Mouse (Mus musculus): ENCODE results near the gene Kcnq5. TPM values are rescaled to one million over a fixed set of nuclear protein-coding genes. Genes with fewer than 3 reads are reported as not detected.

Kcnq5 gene
- polyA plus RNA-seq, 1 experiment from 2014 or later: 1.3 TPM

DNA sequence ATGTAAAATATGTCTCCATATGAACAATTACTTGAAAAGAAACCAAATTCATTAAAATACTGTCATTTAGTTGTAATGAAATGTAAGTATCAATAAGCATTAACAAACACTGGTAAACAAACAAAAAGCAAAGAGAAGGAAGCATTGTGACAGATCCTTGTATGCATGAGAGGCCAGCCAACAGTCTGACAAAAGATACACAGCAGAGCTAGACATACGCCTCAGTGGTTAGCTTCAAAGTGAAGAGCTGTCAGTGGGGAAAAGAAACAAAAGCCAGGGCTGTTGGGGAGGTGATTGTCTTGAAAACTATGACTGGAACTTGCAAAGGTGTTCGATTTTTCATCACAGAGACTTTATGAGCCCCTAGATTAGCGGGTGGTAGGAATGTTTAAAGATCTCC is 78.0 kb downstream of the Kcnq5 start:
- H3K4me1 ChIP-seq (replicated peaks; ENCODE audit: control insufficient read depth, insufficient read depth, low read length): no peaks in the 10 kb centered on the region
- H3K36me3 ChIP-seq (ENCODE audit: control insufficient read depth, insufficient read depth, low read length): no peaks in the 10 kb centered on the region
- 44% methylated on average over 3 of the region's 3 CpGs for WGBS
- H3K4me2 ChIP-seq (replicated peaks; ENCODE audit: low read depth, low read length): no peak overlapping the region
- no peaks in the 10 kb centered on the region for H3K9me3 ChIP-seq (ENCODE audit: control insufficient read depth, low read length)
- DNase-seq (ENCODE audit: low spot score) (no peak), ATAC-seq (ENCODE audit: low FRiP score) (no peak)
- no peak overlapping the region for H3K27ac ChIP-seq (ENCODE audit: low read depth, low read length)
- H3K27me3 ChIP-seq (ENCODE audit: control insufficient read depth, insufficient read depth, low read length): no peaks in the 10 kb centered on the region
- no peak overlapping the region for H3K9ac ChIP-seq (ENCODE audit: low read depth, low read length)
- no peak overlapping the region for H3K4me3 ChIP-seq (ENCODE audit: low read depth, low read length)

DNA sequence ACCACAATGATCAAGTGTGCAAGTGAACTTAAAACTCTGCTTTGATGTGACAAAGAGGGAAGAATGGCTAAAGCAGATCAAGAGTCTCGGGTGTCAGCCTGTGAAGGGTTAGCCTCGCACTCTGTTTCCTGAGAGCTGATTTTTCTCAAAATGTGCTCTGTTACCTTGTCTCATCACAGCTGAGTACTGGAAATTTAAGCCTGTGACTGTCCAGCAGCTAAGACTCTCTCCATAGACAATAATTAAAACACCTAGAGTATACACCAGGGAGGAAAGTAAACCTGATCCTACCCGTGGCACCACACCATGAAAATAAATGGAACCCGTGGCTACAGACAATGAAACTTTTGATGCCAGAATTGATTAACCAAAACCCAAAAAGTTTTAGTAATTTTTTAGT is 90.9 kb downstream of the Kcnq5 start:
- Histone ChIP-seq H3K27ac (ENCODE audit: low read depth, low read length) (no peak overlapping the region), H3K4me3 (ENCODE audit: low read depth, low read length) (no peak overlapping the region), H3K9ac (ENCODE audit: low read depth, low read length) (no peak overlapping the region), H3K27me3 (ENCODE audit: control insufficient read depth, insufficient read depth, low read length) (no peaks in the 10 kb centered on the region), H3K9me3 (ENCODE audit: control insufficient read depth, low read length) (no peaks in the 10 kb centered on the region), H3K4me2 (replicated peaks; ENCODE audit: low read depth, low read length) (no peak overlapping the region), H3K4me1 (replicated peaks; ENCODE audit: control insufficient read depth, insufficient read depth, low read length) (no peaks in the 10 kb centered on the region), H3K36me3 (ENCODE audit: control insufficient read depth, insufficient read depth, low read length) (no peaks in the 10 kb centered on the region)
- DNase-seq (ENCODE audit: low spot score) (no peak), ATAC-seq (ENCODE audit: low FRiP score) (no peak)
- 51% methylated on average over 4 of the region's 4 CpGs for WGBS

DNA sequence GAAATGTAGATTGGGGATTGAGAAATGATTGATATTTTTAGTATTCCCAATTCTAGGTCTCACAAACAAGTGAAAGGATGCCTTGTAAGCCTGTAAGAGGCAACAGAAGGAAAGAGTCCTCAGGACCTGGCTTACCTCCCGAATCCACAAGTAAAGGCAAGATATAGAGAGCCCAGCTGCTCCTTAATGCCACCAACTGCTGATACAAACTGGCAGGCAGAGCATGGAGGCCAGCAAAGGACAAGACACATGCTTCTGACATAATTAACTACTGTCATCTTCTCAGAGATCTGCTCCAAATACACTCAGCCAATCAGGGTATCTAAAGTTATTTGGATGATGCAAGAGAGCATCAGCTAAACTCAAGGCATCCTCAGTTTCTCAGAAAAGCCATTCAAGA is 93.3 kb downstream of the Kcnq5 start:
- no peaks in the 10 kb centered on the region for H3K9me3 ChIP-seq (ENCODE audit: control insufficient read depth, low read length)
- no peaks in the 10 kb centered on the region for H3K36me3 ChIP-seq (ENCODE audit: control insufficient read depth, insufficient read depth, low read length)
- no peak overlapping the region for H3K4me2 ChIP-seq (replicated peaks; ENCODE audit: low read depth, low read length)
- H3K4me1 ChIP-seq (replicated peaks; ENCODE audit: control insufficient read depth, insufficient read depth, low read length): no peaks in the 10 kb centered on the region
- 82% methylated on average over 1 of the region's 1 CpGs for WGBS
- H3K9ac ChIP-seq (ENCODE audit: low read depth, low read length): no peak overlapping the region
- no peak overlapping the region for H3K27ac ChIP-seq (ENCODE audit: low read depth, low read length)
- no peak for DNase-seq (ENCODE audit: low spot score)
- no peaks in the 10 kb centered on the region for H3K27me3 ChIP-seq (ENCODE audit: control insufficient read depth, insufficient read depth, low read length)
- no peak for ATAC-seq (ENCODE audit: low FRiP score)
- H3K4me3 ChIP-seq (ENCODE audit: low read depth, low read length): no peak overlapping the region

DNA sequence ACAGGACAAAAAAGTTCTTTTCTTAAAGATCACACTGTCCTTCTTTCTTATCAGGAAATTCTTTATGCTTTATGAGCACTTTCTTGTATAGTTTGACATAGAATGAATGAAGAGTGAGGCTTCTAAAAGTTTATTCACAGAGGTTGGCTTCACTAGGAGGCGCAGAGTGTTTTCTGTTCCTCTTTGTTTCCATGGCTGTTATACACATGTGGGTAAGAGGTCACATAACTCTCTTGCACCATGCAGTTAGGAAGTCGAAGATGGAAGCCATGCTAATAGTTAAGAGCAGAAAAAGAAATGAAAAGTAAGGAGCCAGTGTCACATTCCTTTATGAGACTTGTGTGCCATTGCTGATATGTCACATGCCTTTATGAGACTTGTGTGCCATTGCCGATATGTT is 105.3 kb downstream of the Kcnq5 start:
- WGBS: 50% methylated on average over 3 of the region's 3 CpGs
- Histone ChIP-seq H3K27me3 (ENCODE audit: control insufficient read depth, insufficient read depth, low read length) (no peaks in the 10 kb centered on the region), H3K9me3 (ENCODE audit: control insufficient read depth, low read length) (no peaks in the 10 kb centered on the region), H3K27ac (ENCODE audit: low read depth, low read length) (no peak overlapping the region), H3K9ac (ENCODE audit: low read depth, low read length) (no peak overlapping the region), H3K4me1 (replicated peaks; ENCODE audit: control insufficient read depth, insufficient read depth, low read length) (no peaks in the 10 kb centered on the region), H3K36me3 (ENCODE audit: control insufficient read depth, insufficient read depth, low read length) (no peaks in the 10 kb centered on the region), H3K4me3 (ENCODE audit: low read depth, low read length) (no peak overlapping the region), H3K4me2 (replicated peaks; ENCODE audit: low read depth, low read length) (no peak overlapping the region)
- ATAC-seq (ENCODE audit: low FRiP score) (no peak), DNase-seq (ENCODE audit: low spot score) (no peak)

DNA sequence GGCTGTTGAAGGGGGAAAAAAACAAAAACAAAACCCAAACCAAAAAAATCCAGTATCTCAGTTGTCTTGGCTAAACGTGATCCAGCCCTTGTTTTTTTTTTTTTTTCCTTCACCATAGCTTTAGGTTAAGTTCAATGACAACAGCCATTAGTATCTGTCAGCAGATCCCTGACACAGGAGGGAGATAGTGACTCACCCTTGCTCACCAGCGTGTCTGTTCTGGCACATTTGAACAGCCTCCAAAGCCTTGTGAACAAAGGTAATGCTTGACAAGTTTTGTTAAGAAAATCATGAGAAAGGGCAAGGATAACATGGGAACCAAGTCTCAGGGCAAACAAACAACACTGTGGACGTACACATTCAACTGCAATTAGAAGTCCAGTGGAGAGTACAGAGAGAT is 123.2 kb downstream of the Kcnq5 start:
- no peak overlapping the region for H3K27ac ChIP-seq (ENCODE audit: low read depth, low read length)
- WGBS: 36% methylated on average over 3 of the region's 3 CpGs
- no peaks in the 10 kb centered on the region for H3K36me3 ChIP-seq (ENCODE audit: control insufficient read depth, insufficient read depth, low read length)
- DNase-seq (ENCODE audit: low spot score) (no peak), ATAC-seq (ENCODE audit: low FRiP score) (no peak)
- H3K9me3 ChIP-seq (ENCODE audit: control insufficient read depth, low read length): no peaks in the 10 kb centered on the region
- H3K9ac ChIP-seq (ENCODE audit: low read depth, low read length): no peak overlapping the region
- no peak overlapping the region for H3K4me3 ChIP-seq (ENCODE audit: low read depth, low read length)
- no peaks in the 10 kb centered on the region for H3K27me3 ChIP-seq (ENCODE audit: control insufficient read depth, insufficient read depth, low read length)
- H3K4me1 ChIP-seq (replicated peaks; ENCODE audit: control insufficient read depth, insufficient read depth, low read length): no peaks in the 10 kb centered on the region
- H3K4me2 ChIP-seq (replicated peaks; ENCODE audit: low read depth, low read length): no peak overlapping the region

DNA sequence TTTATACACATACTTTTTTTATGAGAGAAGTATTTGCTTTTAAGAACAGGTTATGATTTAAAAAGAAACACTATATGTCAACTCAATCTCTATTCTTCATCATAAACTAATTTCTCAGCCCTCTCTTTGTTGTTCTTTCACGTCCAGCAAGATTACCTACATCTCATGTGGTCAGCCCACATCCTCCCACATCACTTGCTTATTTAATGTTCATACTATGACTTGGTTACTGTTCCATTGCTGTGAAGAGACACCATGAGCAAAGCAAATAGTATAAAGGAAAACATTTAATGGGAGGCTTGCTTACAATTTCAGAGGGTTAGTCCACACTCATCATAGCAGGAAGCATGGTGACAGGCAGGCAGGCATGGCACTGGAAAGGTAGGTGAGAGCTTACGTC is 124.4 kb downstream of the Kcnq5 start:
- Histone ChIP-seq H3K27me3 (ENCODE audit: control insufficient read depth, insufficient read depth, low read length) (no peaks in the 10 kb centered on the region), H3K9me3 (ENCODE audit: control insufficient read depth, low read length) (no peaks in the 10 kb centered on the region), H3K9ac (ENCODE audit: low read depth, low read length) (no peak overlapping the region), H3K27ac (ENCODE audit: low read depth, low read length) (no peak overlapping the region), H3K4me3 (ENCODE audit: low read depth, low read length) (no peak overlapping the region), H3K4me1 (replicated peaks; ENCODE audit: control insufficient read depth, insufficient read depth, low read length) (no peaks in the 10 kb centered on the region), H3K36me3 (ENCODE audit: control insufficient read depth, insufficient read depth, low read length) (no peaks in the 10 kb centered on the region), H3K4me2 (replicated peaks; ENCODE audit: low read depth, low read length) (no peak overlapping the region)
- no peak for ATAC-seq (ENCODE audit: low FRiP score)
- DNase-seq (ENCODE audit: low spot score): no peak
- WGBS: 82% methylated on average over 2 of the region's 2 CpGs

DNA sequence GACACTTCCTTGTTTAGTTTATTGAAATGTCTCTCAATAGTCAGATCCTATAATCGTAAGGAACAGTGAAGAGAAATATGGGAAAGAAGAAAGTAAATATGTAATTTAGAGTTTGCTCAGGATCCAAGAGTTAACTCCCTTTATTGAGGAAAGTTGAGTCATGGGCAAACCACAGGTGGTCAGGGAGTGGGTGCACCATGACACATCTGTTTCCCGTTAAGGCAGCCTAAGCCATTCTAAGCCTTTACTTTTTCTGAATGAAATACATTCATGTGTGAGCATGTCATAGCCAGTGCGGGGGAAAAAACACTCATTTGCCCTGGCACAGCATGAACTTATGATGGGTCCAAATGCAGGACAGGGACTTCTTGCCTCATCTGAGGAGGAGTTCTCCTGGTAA is 125.4 kb downstream of the Kcnq5 start:
- Histone ChIP-seq H3K4me2 (replicated peaks; ENCODE audit: low read depth, low read length) (no peak overlapping the region), H3K9me3 (ENCODE audit: control insufficient read depth, low read length) (no peaks in the 10 kb centered on the region), H3K27ac (ENCODE audit: low read depth, low read length) (no peak overlapping the region), H3K36me3 (ENCODE audit: control insufficient read depth, insufficient read depth, low read length) (no peaks in the 10 kb centered on the region), H3K9ac (ENCODE audit: low read depth, low read length) (no peak overlapping the region), H3K27me3 (ENCODE audit: control insufficient read depth, insufficient read depth, low read length) (no peaks in the 10 kb centered on the region), H3K4me3 (ENCODE audit: low read depth, low read length) (no peak overlapping the region), H3K4me1 (replicated peaks; ENCODE audit: control insufficient read depth, insufficient read depth, low read length) (no peaks in the 10 kb centered on the region)
- WGBS: 75% methylated on average over 3 of the region's 3 CpGs
- DNase-seq (ENCODE audit: low spot score): no peak
- no peak for ATAC-seq (ENCODE audit: low FRiP score)

DNA sequence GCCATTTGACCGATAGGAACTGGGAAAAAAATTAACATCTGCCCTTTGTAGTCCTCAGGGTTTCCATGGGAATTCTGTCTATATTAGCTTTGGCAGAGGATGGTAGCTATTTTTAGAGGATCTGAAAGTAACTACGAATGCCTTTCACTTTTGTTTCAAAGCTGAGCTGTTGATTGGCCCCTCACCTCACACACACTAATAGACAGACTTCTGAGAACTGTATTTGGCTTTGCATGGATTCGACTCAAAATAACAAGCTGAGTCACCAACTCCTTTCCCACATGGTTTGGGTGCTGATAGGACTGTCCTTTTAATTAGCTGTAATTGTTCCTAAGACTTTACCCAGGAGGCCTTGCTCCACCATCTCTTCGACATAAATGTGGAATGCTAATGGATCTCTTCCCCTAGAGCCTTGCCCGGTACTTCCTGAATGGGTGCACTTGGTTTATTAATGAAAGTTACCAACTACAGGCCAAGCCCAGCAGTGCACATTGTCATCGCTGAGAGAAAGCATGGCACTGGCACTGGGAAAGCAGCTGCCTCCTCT is 131.8 kb downstream of the Kcnq5 start:
- DNase-seq (ENCODE audit: low spot score): no peak
- 82% methylated on average over 6 of the region's 6 CpGs for WGBS
- H3K27me3 ChIP-seq (ENCODE audit: control insufficient read depth, insufficient read depth, low read length): no peaks in the 10 kb centered on the region
- no peaks in the 10 kb centered on the region for H3K9me3 ChIP-seq (ENCODE audit: control insufficient read depth, low read length)
- no peaks in the 10 kb centered on the region for H3K4me1 ChIP-seq (replicated peaks; ENCODE audit: control insufficient read depth, insufficient read depth, low read length)
- ATAC-seq (ENCODE audit: low FRiP score): peak; percentile 54; the same call in 1 of the 2 replicates
- H3K36me3 ChIP-seq (ENCODE audit: control insufficient read depth, insufficient read depth, low read length): no peaks in the 10 kb centered on the region
- no peak overlapping the region for H3K4me2 ChIP-seq (replicated peaks; ENCODE audit: low read depth, low read length)
- H3K27ac ChIP-seq (ENCODE audit: low read depth, low read length): no peak overlapping the region
- no peak overlapping the region for H3K4me3 ChIP-seq (ENCODE audit: low read depth, low read length)
- H3K9ac ChIP-seq (ENCODE audit: low read depth, low read length): no peak overlapping the region

DNA sequence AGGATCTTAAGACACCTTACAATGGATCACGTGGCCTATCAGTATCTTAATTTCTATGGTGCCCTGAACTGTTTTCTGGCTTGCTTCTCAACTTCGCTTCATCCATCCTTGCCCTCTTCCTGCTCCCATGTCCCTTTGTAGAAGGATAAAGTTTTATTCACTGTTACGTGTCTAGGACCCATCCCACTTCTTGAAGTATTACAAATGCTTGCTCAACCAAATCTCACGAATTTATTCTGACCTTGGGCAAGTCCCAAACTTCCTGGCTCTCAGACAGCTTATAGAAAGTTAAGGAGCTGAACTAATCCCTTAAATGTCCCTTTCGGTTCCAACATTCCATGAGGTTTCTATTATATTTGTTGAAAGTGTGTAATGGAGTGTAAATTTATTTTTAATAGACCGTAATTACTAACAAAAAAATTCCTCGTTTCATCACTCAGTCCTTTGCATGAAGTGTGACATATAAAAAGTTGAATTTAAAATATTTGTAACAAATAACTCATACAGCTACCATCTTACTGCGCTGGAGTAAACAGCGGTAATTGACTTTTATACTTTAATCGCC is 141.6 kb downstream of the Kcnq5 start:
- ATAC-seq (ENCODE audit: low FRiP score) (no peak), DNase-seq (ENCODE audit: low spot score) (no peak)
- Histone ChIP-seq H3K9me3 (ENCODE audit: control insufficient read depth, low read length) (no peaks in the 10 kb centered on the region), H3K36me3 (ENCODE audit: control insufficient read depth, insufficient read depth, low read length) (no peaks in the 10 kb centered on the region), H3K27ac (ENCODE audit: low read depth, low read length) (no peak overlapping the region), H3K4me2 (replicated peaks; ENCODE audit: low read depth, low read length) (no peak overlapping the region), H3K4me3 (ENCODE audit: low read depth, low read length) (no peak overlapping the region), H3K27me3 (ENCODE audit: control insufficient read depth, insufficient read depth, low read length) (no peaks in the 10 kb centered on the region), H3K9ac (ENCODE audit: low read depth, low read length) (no peak overlapping the region), H3K4me1 (replicated peaks; ENCODE audit: control insufficient read depth, insufficient read depth, low read length) (no peaks in the 10 kb centered on the region)
- 48% methylated on average over 10 of the region's 10 CpGs for whole genome bisulfite sequencing

Data from hindbrain, embryonic 11.5 days (tissue).